Mouse (Mus musculus) heart, embryonic 13.5 days (tissue): Measurements from ENCODE around the gene Aatk. TPM values are rescaled to one million over a fixed set of nuclear protein-coding genes. Genes with fewer than 3 reads are reported as not detected.
A peak's percentile ranks its signal among the peaks of the same experiment; 100 is the strongest.

ENCODE experiments used
- ATAC-seq: fragments of 200-750 bp; cut with Nextera tagmentation; 2 replicates; pipeline ENCODE4 v1.8.0; 2017; ENCODE audit warnings: moderate TSS enrichment; ENCODE audit not compliant: insufficient number of reproducible peaks, low FRiP score, low TSS enrichment; ENCODE audit errors: extremely low read depth
- H3K27ac ChIP-seq: fragments of 300-500 bp; sonication (generic); replicated peaks from 2 replicates; pipeline ENCODE4 v1.5.1; 2015; ENCODE audit warnings: moderate library complexity, mild to moderate bottlenecking, inconsistent platforms
- H3K27me3 ChIP-seq: fragments of 300-500 bp; sonication (generic); replicated peaks from 2 replicates; pipeline ENCODE4 v1.6.1; 2015; ENCODE audit warnings: mild to moderate bottlenecking, inconsistent platforms
- H3K36me3 ChIP-seq: fragments of 300-500 bp; sonication (generic); 2 replicates; pipeline ENCODE4 v1.6.1; 2015; ENCODE audit warnings: mild to moderate bottlenecking, inconsistent platforms
- H3K4me1 ChIP-seq: fragments of 300-500 bp; sonication (generic); 2 replicates; pipeline ENCODE4 v1.6.1; 2015; ENCODE audit warnings: inconsistent platforms
- H3K4me2 ChIP-seq: fragments of 300-500 bp; sonication (generic); 2 replicates; pipeline ENCODE4 v1.6.1; 2015; ENCODE audit warnings: inconsistent platforms, mild to moderate bottlenecking, moderate library complexity
- H3K4me3 ChIP-seq: fragments of 300-500 bp; sonication (generic); 2 replicates; pipeline ENCODE4 v1.5.1; 2015; ENCODE audit warnings: moderate library complexity, mild to moderate bottlenecking, inconsistent platforms
- H3K9ac ChIP-seq: fragments of 300-500 bp; sonication (generic); 2 replicates; pipeline ENCODE4 v1.6.1; 2015; ENCODE audit warnings: inconsistent platforms, mild to moderate bottlenecking, moderate library complexity
- H3K9me3 ChIP-seq: fragments of 300-500 bp; sonication (generic); 2 replicates; pipeline ENCODE4 v1.6.1; 2016; ENCODE audit warnings: inconsistent platforms
- WGBS: fragments of 180-500 bp; shearing (Covaris S2); methylation state at CpG from one replicate; pipeline ENCODE4 v1.1.7; 2015; ENCODE audit warnings: mixed read lengths; 5-methylcytosine and 5-hydroxymethylcytosine counted together
- polyA plus RNA-seq: library from polyadenylated mRNA; unstranded; fragments of >200 nt; fragmentation: Nextera tagmentation; extraction: Ambion mirVana; gene quantifications from 2 replicates; pipeline ENCODE4 v1.2.1, GENCODE M21; 2015

Gene Aatk
- polyA plus RNA-seq, 1 experiment from 2014 or later: 0.33 TPM

DNA sequence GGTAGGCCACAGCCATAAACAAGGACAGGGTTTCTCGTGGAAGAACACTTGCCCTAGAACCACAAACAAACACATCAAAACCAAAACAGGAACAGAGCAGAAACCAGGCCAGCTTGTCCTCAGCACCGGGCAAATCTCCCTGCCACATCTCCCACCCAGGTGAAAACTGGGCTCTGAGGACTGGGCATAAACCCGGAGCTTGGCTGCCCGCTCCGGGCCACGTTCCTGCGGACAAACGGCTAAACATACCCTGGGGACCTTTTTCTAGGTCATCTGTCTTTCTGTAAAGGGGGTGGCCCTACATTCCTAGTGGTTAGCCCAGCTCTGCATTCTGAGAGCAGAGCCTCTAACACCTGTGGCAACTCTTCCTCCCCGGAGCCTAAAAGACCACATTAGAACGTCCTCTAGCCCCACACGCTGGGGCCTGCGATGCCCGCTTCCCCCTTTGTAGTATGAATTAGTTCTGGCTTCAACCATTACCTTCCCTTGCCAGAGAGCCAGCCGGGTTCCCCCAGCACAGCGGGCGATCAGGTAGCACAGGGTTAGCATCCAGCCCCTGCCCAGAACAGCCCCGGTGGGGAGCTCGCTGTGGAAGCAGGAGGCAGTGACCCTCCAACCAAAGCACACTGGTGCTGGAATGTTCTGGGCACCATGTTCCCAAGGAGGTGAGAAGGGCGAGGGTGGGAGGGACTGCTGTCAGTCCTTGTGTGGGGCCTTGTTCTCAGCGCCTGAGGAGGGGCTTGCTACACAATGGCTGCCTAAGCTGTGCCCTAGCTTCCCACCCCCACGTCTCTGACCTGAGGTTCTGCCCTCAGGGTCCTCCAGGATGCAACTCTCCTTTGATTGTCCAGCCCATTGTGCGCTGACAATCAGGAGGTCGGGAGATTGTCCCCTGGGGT is 27.2 kb downstream of the Aatk start:
- no peak for ATAC-seq
- peaks cover 16% of the 10 kb centered on the region for H3K4me1 ChIP-seq
- WGBS: 71% methylated on average over 23 of the region's 23 CpGs

GRCm38 (mm10) chr11:120017011-120017410 is 30.0 kb downstream of the Aatk start:
- no peak overlapping the region for H3K27ac ChIP-seq
- H3K4me3 ChIP-seq: no peak overlapping the region
- peaks cover 32% of the 10 kb centered on the region for H3K4me1 ChIP-seq
- H3K4me2 ChIP-seq: no peak overlapping the region
- no peaks in the 10 kb centered on the region for H3K36me3 ChIP-seq
- no peaks in the 10 kb centered on the region for H3K9me3 ChIP-seq
- peaks cover 11% of the 10 kb centered on the region for H3K27me3 ChIP-seq
- no peak for ATAC-seq
- 74% methylated on average over 8 of the region's 8 CpGs for WGBS
- no peak overlapping the region for H3K9ac ChIP-seq

More for the DNA sequence above, 27.2 kb downstream of the Aatk start:
- Histone ChIP-seq H3K4me2 (no peak overlapping the region), H3K9ac (no peak overlapping the region), H3K27me3 (no peaks in the 10 kb centered on the region; the same call in 1 of the 2 replicates), H3K36me3 (no peaks in the 10 kb centered on the region), H3K27ac (no peak overlapping the region), H3K9me3 (no peaks in the 10 kb centered on the region), H3K4me3 (no peak overlapping the region)

DNA sequence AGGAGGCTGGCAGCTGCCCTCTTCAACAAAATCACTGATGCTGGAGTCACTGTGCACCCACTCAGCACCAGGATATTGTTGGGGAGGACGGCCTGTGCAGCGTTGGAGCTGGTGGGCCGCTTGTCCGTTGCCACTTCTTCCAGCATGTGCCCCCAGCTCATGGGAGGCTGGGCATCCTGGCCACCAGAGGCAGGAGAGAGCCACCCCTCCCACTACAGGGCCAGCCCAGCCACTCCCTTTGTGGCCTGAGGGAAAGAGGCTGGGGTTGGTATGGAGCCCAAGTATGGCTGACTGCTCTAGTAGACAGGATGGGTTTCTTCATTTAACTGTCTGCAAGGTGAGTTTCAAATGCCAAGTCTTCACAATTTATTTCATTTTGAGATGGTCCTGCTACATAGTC is 32.2 kb downstream of the Aatk start:
- Histone ChIP-seq H3K4me1 (peaks cover 31% of the 10 kb centered on the region), H3K4me3 (no peak overlapping the region), H3K9ac (no peak overlapping the region; the same call in 1 of the 2 replicates), H3K27me3 (peaks cover 34% of the 10 kb centered on the region), H3K9me3 (no peaks in the 10 kb centered on the region), H3K27ac (no peak overlapping the region), H3K36me3 (no peaks in the 10 kb centered on the region), H3K4me2 (no peak overlapping the region)
- 85% methylated on average over 4 of the region's 4 CpGs for WGBS
- ATAC-seq: no peak

DNA sequence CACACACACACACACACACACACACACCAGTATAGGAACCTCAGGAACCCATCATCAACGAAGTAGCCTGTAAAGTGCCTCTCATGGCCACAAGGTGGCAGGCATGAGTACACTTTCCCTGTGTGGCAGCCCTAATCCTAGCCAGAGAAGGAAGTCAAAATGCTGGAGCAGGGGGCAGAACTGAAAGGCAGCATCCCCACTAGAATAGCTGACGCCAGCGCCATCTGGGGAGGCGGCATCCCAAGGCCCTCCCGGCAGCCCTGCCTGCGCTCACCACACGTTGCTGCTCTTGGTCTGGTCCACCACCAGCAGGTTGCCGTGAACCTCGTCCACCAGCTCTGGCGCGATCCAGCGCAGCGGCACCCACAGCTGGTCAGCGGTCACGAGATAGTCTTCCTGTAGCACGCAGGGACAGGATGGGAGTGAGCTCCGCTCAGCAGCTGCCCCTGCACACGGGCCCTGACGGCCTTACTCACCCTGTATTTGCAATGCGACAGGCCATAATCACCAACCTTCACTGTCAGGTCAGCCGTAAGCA is 33.7 kb downstream of the Aatk start:
- Histone ChIP-seq H3K27me3 (peaks cover 45% of the 10 kb centered on the region), H3K4me2 (peak overlapping the region; percentile 79), H3K27ac (no peak overlapping the region), H3K4me1 (peaks cover 31% of the 10 kb centered on the region), H3K4me3 (peak overlapping the region; percentile 48), H3K9ac (peak overlapping the region; percentile 80), H3K36me3 (no peaks in the 10 kb centered on the region), H3K9me3 (no peaks in the 10 kb centered on the region)
- 0 out of 2 replicates have a peak, but pooled peaks have one; percentile 3 for ATAC-seq
- 8% methylated on average over 21 of the region's 21 CpGs for WGBS

- Histone ChIP-seq H3K9ac (peak overlapping the region; percentile 66; the same call in 1 of the 2 replicates), H3K36me3 (no peaks in the 10 kb centered on the region), H3K27ac (no peak overlapping the region), H3K4me2 (no peak overlapping the region), H3K27me3 (peaks cover 45% of the 10 kb centered on the region), H3K4me1 (peaks cover 31% of the 10 kb centered on the region), H3K9me3 (no peaks in the 10 kb centered on the region), H3K4me3 (no peak overlapping the region)
- ATAC-seq: no peak
- 72% methylated on average over 13 of the region's 13 CpGs for WGBS
Observed at GRCm38 (mm10) chr11:120012702-120013101, 34.3 kb downstream of the Aatk start.

DNA sequence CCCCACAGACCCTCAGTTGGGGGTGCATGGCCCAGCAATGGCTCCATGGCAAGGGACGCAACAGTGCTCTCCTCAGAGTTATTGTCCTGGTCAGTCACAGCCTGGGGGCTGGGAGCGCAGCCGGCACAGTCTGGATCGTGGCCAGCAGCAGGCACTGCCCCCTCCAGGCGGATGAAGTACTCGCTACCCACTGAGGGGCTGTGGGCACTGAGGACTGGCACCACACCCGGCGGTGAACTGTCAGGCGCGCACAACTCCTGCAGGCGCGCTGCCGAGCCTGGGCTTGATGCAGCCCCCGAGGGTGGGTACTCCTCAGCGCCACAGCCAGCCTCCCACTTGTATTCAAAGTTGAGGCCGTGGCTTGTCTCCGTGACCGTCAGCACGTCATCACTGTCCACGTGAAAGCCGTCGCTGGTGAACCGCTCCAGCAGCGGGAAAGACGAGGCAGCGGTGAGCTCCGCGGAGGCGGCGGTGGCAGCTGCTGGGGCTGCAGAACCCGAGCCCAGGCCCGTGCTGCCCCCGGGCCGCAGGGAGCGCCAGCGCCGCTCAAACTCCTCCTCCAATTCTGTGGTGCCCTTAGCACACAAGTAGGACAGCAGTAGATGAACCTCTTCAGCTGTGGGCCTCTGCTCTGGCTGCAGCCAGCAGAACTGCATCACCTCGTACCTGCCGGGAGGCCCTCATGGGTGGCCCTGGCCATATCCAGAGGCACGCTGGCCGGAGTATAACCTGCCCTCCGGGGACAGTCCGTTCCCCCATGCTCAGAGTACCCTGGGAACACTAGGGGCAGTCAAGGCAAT is 35.0 kb downstream of the Aatk start:
- Histone ChIP-seq H3K9ac (peak overlapping the region; percentile 66), H3K9me3 (no peaks in the 10 kb centered on the region), H3K4me1 (peaks cover 31% of the 10 kb centered on the region), H3K27ac (no peak overlapping the region), H3K27me3 (peaks cover 45% of the 10 kb centered on the region), H3K4me2 (peak overlapping the region; percentile 68), H3K4me3 (peak overlapping the region; percentile 38), H3K36me3 (no peaks in the 10 kb centered on the region)
- no peak for ATAC-seq
- 30% methylated on average over 43 of the region's 43 CpGs for WGBS

DNA sequence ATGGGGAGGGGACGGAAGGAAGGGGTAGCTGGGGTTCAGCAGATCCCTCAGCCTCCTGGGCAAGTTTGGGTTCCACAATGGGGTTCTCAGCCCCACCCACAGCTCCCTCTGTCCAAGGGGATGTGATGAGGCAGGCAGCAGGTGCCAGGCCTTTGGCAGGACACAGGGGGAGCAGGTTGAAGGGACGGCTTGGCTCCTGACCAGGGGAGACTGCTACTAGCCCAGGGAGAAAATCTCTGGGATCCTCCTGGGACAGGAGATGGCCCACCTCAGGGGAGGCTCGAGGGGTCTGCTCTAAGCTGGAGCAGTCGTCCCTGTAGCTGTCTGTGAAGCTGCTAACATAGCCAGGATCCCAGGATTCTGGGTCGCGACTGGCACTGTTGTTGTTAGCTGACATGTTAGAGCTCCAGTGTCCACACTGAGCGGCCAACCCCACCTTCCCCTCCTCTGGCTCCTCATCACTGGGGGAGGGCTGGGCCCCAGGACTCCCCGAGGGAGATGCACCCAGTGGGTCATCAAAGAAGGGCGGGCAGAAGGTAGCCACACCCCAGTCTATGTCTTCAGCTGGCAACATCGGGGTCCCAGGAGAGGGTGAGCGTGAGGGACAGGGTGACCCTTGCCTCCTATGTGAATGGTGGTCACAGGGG is 35.7 kb downstream of the Aatk start:
- H3K36me3 ChIP-seq: no peaks in the 10 kb centered on the region
- H3K9me3 ChIP-seq: no peaks in the 10 kb centered on the region
- ATAC-seq: no peak
- peaks cover 45% of the 10 kb centered on the region for H3K27me3 ChIP-seq
- peak overlapping the region; percentile 38 for H3K4me3 ChIP-seq
- peak overlapping the region; percentile 68 for H3K4me2 ChIP-seq
- no peak overlapping the region for H3K27ac ChIP-seq
- WGBS: 68% methylated on average over 11 of the region's 11 CpGs
- peak overlapping the region; percentile 66 for H3K9ac ChIP-seq
- H3K4me1 ChIP-seq: peaks cover 31% of the 10 kb centered on the region

DNA sequence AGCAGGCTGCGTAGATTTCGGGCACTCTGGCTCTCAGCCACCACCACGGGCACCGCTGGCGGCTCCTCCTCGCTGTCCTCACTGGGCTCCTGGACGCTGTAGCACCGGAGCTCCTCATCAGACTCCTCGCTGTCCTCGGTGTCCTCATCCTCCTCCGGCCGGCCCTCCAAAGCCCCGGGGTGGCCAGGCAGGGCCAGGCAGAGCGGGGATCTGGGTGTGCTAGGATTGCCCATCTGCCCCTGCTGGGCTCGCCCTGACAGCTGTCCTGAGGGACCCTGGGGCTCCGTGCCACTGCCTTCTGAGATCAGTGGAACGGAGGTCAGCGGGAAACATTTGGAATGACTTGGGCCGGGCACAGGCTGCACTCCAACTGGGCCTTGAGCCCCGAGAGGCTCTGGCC is 37.0 kb downstream of the Aatk start:
- Histone ChIP-seq H3K9me3 (no peaks in the 10 kb centered on the region), H3K4me2 (no peak overlapping the region), H3K27me3 (peaks cover 45% of the 10 kb centered on the region), H3K4me1 (peaks cover 24% of the 10 kb centered on the region), H3K9ac (no peak overlapping the region), H3K36me3 (no peaks in the 10 kb centered on the region), H3K4me3 (no peak overlapping the region), H3K27ac (no peak overlapping the region)
- no peak for ATAC-seq
- WGBS: 79% methylated on average over 20 of the region's 20 CpGs

GRCm38 (mm10) chr11:120008956-120009355 is 38.0 kb downstream of the Aatk start:
- 86% methylated on average over 8 of the region's 8 CpGs for WGBS
- H3K36me3 ChIP-seq: no peaks in the 10 kb centered on the region
- H3K4me1 ChIP-seq: peaks cover 19% of the 10 kb centered on the region
- no peaks in the 10 kb centered on the region for H3K9me3 ChIP-seq
- H3K4me3 ChIP-seq: no peak overlapping the region
- H3K27me3 ChIP-seq: peaks cover 41% of the 10 kb centered on the region
- no peak overlapping the region for H3K27ac ChIP-seq
- ATAC-seq: no peak
- H3K4me2 ChIP-seq: no peak overlapping the region
- H3K9ac ChIP-seq: no peak overlapping the region

DNA sequence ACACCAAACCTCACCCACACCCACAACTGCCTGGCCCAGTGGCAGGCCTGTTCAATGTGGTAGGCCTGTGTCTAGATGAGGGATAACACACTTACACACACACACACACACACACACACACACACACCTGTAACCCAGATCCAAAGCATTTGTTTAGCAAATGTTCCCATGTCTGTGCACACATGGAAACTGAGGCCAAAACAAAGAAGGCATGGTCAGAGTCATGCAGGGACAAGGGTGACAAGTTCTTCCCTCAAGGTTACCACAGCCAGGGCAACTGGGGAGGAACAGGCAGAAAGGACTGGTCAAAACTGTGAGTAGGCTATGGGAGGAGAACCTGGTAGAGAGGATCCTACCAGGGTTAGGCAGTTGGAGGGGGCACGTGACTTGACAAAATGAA is 38.5 kb downstream of the Aatk start:
- Histone ChIP-seq H3K9me3 (no peaks in the 10 kb centered on the region), H3K4me3 (no peak overlapping the region), H3K9ac (no peak overlapping the region), H3K27me3 (peaks cover 41% of the 10 kb centered on the region), H3K4me2 (no peak overlapping the region), H3K4me1 (peaks cover 16% of the 10 kb centered on the region), H3K36me3 (0 out of 2 replicates have a peak, but pooled peaks cover under 1% of the 10 kb centered on the region), H3K27ac (no peak overlapping the region)
- 89% methylated on average over 1 of the region's 1 CpGs for WGBS
- ATAC-seq: no peak
